Mouse (Mus musculus) stomach, embryonic 16.5 days (tissue): ENCODE measurements at regions not wholly inside any gene's neighbourhood (a gene's known extent, or its start where the extent isn't known, plus 50 kb on each side); places are given as distances from the start of the nearest gene placed in this dataset.

Experiments used
- ATAC-seq: fragments of 200-750 bp; cut with Nextera tagmentation; 2 replicates; pipeline ENCODE4 v1.8.0; 2017; ENCODE audit warnings: moderate number of reproducible peaks, moderate TSS enrichment; ENCODE audit not compliant: insufficient read depth, low FRiP score
- H3K27ac ChIP-seq: fragments of 300-500 bp; sonication (generic); 2 replicates; pipeline ENCODE4 v1.5.1; 2014; ENCODE audit warnings: low read length
- H3K27me3 ChIP-seq: fragments of 300-500 bp; sonication (generic); 2 replicates; pipeline ENCODE4 v1.6.1; 2014; ENCODE audit warnings: low read length, control low read depth, mixed read lengths; ENCODE audit not compliant: control insufficient read depth, insufficient read depth
- H3K36me3 ChIP-seq: fragments of 300-500 bp; sonication (generic); 2 replicates; pipeline ENCODE4 v1.6.1; 2014; ENCODE audit warnings: low read length; ENCODE audit not compliant: control insufficient read depth, insufficient read depth
- H3K4me1 ChIP-seq: fragments of 300-500 bp; sonication (generic); 2 replicates; pipeline ENCODE4 v1.6.1; 2014; ENCODE audit warnings: low read length, control low read depth, mixed read lengths; ENCODE audit not compliant: control insufficient read depth, insufficient read depth
- H3K4me2 ChIP-seq: fragments of 300-500 bp; sonication (generic); 2 replicates; pipeline ENCODE4 v1.6.1; 2014; ENCODE audit warnings: low read depth, low read length, mixed read lengths
- H3K4me3 ChIP-seq: fragments of 300-500 bp; sonication (generic); replicated peaks from 2 replicates; pipeline ENCODE4 v1.5.1; 2014; ENCODE audit warnings: mild to moderate bottlenecking, low read length
- H3K9ac ChIP-seq: fragments of 300-500 bp; sonication (generic); 2 replicates; pipeline ENCODE4 v1.6.1; 2014; ENCODE audit warnings: low read length
- H3K9me3 ChIP-seq: fragments of 300-500 bp; sonication (generic); replicated peaks from 2 replicates; pipeline ENCODE4 v1.6.1; 2016; ENCODE audit warnings: low read length, control low read depth; ENCODE audit not compliant: control insufficient read depth
- WGBS: fragments of 180-500 bp; shearing (Covaris S2); extraction: QIAGEN DNeasy Blood & Tissue Kit; methylation state at CpG from one replicate; pipeline ENCODE4 v1.1.7; 2014; 5-methylcytosine and 5-hydroxymethylcytosine counted together

DNA sequence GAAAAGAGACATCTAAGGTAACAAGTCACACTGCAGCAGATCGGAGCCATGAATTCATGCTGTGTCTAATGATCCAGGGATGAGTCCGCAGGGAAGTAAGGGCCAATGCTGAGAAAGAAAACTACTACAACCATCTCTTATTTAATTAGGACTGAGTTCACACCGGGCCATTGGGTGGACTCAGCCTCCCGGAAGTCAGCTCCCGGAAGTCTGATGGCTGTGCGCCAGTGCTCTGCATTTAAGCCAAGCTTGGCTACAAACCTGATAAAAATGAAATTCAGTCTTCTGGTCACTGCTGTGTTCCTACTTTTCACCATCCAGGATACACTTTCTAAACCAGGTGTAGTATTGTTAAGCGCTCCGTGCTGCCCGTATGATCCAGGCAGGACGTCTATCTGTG, 62.8 kb upstream of the Adtrp start:
- no peak for ATAC-seq
- 82% methylated on average over 10 of the region's 10 CpGs for WGBS
- Histone ChIP-seq H3K4me2 (no peak overlapping the region), H3K9ac (no peak overlapping the region), H3K27ac (no peak overlapping the region), H3K9me3 (no peaks in the 10 kb centered on the region), H3K36me3 (no peaks in the 10 kb centered on the region), H3K27me3 (no peaks in the 10 kb centered on the region), H3K4me1 (0 out of 2 replicates have a peak, but pooled peaks cover 3% of the 10 kb centered on the region), H3K4me3 (no peak overlapping the region)

DNA sequence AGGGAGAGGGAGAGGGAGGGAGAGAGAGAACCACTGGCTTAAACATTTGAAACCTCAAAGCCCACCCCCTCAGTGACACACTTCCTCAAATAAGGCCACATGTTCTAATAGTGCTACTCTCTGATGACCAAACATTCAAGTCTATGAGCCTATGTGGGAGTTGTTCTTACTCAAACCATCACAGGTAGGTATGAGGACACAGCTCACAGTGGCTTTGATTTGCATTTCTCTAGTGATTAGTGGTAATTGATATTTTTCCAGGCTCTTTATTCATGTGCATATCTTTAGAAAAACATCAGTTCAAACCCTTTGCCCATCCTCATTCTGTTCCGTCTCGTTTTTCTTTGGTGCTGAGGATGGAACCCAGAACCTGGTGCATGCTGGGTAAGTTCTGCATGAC, 59.5 kb upstream of the Adtrp start:
- H3K4me2 ChIP-seq: no peak overlapping the region
- H3K27ac ChIP-seq: no peak overlapping the region
- WGBS: 96% methylated on average over 2 of the region's 2 CpGs
- no peaks in the 10 kb centered on the region for H3K9me3 ChIP-seq
- 0 out of 2 replicates have a peak, but pooled peaks cover 3% of the 10 kb centered on the region for H3K4me1 ChIP-seq
- no peak overlapping the region for H3K4me3 ChIP-seq
- ATAC-seq: no peak
- H3K36me3 ChIP-seq: no peaks in the 10 kb centered on the region
- no peaks in the 10 kb centered on the region for H3K27me3 ChIP-seq
- no peak overlapping the region for H3K9ac ChIP-seq

DNA sequence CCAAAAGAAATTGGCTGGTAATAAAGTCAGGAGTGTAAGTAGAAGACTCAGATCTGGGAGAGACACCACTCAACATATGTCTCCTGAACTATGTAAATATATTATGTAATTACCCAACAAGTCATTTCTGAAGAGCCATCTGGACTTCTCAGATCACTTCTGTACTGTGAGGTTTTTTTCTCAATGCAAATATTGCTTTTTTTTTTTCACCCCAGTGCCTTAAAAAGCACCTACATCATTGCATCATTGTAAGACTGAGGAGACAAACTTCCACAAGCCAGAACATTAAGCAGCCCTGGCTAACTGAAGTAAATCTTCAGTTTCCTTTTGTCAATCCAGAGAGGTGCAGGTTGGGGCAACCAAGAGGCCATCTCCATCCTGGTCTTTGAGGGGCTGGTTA, 55.8 kb upstream of the Adtrp start:
- no peak overlapping the region for H3K9ac ChIP-seq
- no peak overlapping the region for H3K4me2 ChIP-seq
- no peak for ATAC-seq
- H3K4me3 ChIP-seq: no peak overlapping the region
- H3K27me3 ChIP-seq: no peaks in the 10 kb centered on the region
- no peak overlapping the region for H3K27ac ChIP-seq
- no peaks in the 10 kb centered on the region for H3K9me3 ChIP-seq
- H3K36me3 ChIP-seq: no peaks in the 10 kb centered on the region
- H3K4me1 ChIP-seq: no peaks in the 10 kb centered on the region

DNA sequence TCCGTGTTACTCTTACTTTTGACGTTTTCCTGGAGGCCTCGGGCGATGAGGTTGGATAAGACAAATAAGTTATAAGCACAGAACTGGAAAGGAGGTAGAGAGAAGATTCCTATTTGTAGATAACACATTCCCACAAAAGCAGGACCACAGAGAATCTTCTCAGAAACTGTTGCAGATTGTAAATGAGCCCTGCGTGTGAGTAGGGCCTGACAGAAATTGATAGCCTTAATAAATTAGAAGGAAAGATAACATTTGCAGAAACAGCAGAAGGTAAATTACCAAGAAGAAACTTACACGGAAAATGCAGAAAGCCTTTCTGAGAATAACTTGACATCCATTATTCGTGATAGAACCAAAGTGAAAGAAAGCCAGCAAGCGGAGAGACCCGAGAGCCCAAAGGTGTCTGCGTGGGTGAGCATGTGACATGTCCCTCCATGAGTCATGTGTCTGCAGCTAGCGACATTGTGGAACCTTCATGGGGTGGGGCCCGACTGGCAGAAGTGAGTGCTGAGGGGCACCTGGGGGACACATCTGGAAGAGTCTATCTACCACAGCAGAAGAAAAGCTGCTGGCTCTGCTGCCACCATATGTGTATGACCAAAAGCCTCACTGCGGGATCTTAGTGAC, 52.5 kb upstream of the Adtrp start:
- Histone ChIP-seq H3K27me3 (no peaks in the 10 kb centered on the region), H3K4me3 (no peak overlapping the region), H3K36me3 (no peaks in the 10 kb centered on the region), H3K4me1 (no peaks in the 10 kb centered on the region), H3K9me3 (no peaks in the 10 kb centered on the region), H3K4me2 (no peak overlapping the region), H3K9ac (no peak overlapping the region), H3K27ac (no peak overlapping the region)
- 62% methylated on average over 13 of the region's 13 CpGs for WGBS
- ATAC-seq: no peak

DNA sequence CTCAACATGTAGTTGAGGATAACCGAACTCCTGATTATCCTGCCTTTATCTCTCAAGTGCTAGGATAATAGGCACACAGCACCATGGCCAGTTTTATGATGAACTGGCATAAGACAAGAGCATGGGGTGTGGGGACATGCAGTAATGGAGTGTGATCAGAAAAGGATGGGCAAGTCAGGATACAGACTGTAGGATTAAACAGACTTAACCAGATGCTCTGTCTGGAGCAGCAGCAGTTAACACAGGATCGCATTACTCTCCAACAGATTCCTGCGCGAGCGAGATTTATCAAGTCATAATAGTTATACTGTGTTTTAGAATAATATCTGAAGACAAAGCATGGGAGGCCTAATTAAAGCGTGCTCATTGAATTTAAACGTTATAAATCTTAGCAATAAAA, 51.8 kb upstream of the Adtrp start:
- no peaks in the 10 kb centered on the region for H3K4me1 ChIP-seq
- no peaks in the 10 kb centered on the region for H3K27me3 ChIP-seq
- H3K4me3 ChIP-seq: no peak overlapping the region
- no peak overlapping the region for H3K27ac ChIP-seq
- 54% methylated on average over 7 of the region's 7 CpGs for WGBS
- no peak overlapping the region for H3K9ac ChIP-seq
- H3K36me3 ChIP-seq: no peaks in the 10 kb centered on the region
- H3K4me2 ChIP-seq: no peak overlapping the region
- ATAC-seq: no peak
- no peaks in the 10 kb centered on the region for H3K9me3 ChIP-seq

DNA sequence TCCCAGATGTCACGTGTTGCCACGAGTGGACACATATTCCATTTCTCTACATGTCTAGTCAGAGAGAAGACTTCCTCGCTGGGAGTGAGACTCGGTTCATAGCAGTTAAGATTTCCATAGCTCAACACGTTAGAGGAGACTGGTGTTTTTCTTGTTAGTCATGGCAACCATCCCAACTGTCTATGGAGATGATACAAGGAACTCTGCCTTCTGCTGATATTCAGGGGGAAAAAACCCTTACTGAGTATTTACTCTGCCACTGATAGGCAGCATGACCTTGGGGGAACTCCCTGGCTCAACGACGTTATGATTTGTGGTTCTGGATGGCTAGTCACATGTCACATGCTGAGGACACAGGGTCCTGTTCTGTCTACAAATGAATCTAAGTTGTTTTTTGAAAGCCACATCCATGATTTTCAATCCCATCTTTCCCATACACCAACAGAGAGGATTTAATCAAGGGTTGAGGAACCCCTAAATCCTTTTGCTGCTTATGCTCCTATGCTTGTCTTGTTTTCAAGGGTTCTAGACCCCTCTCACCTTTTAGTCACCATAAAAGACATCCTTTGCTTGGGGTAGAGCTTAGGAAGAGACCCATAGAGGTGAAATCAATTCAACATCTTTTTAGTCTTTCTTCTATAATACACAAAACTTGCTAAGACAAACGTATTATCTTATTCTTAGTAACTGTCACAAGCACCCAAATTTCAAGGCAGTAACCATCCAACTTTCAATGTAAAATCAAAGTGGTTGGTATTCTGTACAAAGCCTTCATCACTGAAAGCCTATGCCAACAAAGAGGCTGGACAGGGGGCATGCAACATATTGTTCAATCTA, 50.2 kb upstream of the Adtrp start:
- 82% methylated on average over 8 of the region's 8 CpGs for WGBS
- Histone ChIP-seq H3K4me2 (no peak overlapping the region), H3K9me3 (no peaks in the 10 kb centered on the region), H3K27me3 (no peaks in the 10 kb centered on the region), H3K4me3 (no peak overlapping the region), H3K27ac (no peak overlapping the region), H3K4me1 (no peaks in the 10 kb centered on the region), H3K36me3 (no peaks in the 10 kb centered on the region), H3K9ac (no peak overlapping the region)
- ATAC-seq: no peak
